Mouse (Mus musculus): ENCODE data around the gene Snap29.
A peak's percentile ranks its signal among the peaks of the same experiment; 100 is the strongest.

The Snap29 gene

DNA sequence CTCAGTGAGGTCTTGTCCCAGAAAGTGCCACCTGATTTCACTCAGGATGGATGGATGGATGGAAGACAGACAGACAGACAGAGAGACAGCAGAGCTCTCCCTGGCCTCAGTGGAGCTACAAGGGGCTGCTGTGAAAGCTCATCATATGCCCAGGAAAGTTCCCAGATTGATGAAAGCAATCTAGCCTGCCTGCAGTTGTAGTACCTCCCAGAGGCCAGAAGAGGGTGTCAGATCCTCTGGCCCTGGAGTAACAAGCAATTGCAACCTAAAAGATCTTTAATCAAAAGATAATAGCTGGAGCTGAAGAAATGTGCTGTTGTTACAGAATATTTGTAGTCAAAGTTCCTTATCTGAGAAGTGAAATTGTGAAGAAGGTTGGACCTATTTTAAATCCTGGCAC, 68.3 kb downstream of the Snap29 start:
- DNase-seq (ENCODE audit: low read depth, low spot score): peak; percentile 33

DNA sequence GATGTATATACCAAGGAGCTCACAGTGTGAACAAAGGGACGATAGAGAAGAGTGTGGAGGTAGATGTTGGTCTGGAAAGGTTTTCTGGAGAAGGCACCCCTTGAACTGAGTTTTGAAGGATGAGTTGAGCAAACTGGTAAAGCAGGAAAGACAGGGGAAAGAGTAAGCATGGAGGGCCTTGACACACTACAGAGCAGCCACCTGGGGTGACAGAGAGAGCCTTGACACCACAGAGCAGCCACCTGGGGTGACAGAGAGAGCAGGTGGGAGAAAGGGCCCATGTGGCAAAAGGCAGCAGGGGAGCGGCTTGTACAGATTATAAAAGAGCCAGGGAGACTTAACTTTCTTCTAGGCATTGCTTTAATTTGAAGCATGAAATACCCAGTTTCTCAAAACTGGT, 69.0 kb downstream of the Snap29 start:
- DNase-seq (ENCODE audit: low read depth, low spot score): no peak

DNA sequence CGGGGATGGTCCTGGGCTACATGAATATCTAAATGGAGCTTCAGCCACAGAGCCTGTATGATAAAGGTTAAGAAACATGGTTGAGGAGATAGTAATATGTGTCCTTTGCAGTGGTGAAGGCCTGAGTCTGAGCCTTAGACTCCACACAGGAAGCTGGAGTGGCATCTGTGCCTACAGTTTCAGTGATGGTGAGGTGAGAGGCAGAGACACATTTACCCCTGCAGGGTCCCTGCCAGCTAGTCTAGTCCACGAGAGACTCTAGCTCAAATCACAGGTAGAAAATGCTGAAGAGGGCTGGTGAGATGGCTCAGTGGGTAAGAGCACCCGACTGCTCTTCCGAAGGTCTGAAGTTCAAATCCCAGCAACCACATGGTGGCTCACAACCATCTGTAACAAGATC, 69.5 kb downstream of the Snap29 start:
- DNase-seq (ENCODE audit: low read depth, low spot score): no peak

DNA sequence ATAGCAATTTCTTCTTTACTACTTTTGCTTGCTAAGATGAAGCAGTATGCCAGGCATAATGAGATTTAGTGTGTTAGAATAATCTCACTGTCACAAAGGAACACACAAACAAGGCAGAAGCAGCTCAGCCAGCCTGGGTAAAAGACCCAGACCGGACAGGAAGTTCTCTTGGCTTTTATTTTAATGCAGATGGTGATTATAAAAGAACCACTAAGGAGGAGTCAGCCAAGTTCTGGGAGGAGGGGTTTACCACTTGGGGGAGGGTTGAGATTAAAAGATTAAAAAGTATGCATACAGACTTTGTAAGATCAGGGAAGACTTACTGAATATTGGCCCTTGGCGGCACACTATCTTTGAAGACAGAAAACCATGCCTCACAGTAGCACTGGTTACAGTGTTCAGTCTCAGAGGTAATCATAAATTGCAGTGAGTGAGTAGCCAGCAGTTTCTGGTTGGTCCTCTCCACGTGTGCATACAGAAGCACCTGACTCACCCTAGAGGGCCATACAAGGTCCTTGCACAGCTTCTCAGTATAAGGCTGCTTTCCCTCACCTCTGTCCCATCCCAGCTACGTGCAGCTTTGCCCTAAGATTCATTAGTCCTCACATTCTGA, 72.7 kb downstream of the Snap29 start:
- DNase-seq (ENCODE audit: low read depth, low spot score): no peak
